Mouse (Mus musculus) hindbrain, embryonic 16.5 days (tissue): Measurements from ENCODE around the gene Chrm4. TPM values are rescaled to one million over a fixed set of nuclear protein-coding genes. Genes with fewer than 3 reads are reported as not detected.

Experiments
- ATAC-seq: fragments of 200-750 bp; cut with Nextera tagmentation; 2 replicates; pipeline ENCODE4 v1.8.0; 2017; ENCODE audit warnings: moderate TSS enrichment, moderate library complexity
- H3K27ac ChIP-seq: fragments of 300-500 bp; sonication (generic); 2 replicates; pipeline ENCODE4 v1.5.1; 2014; ENCODE audit warnings: low read depth, mild to moderate bottlenecking, control low read depth, low read length, moderate library complexity
- H3K27me3 ChIP-seq: fragments of 300-500 bp; sonication (generic); replicated peaks from 2 replicates; pipeline ENCODE4 v1.6.1; 2014; ENCODE audit warnings: low read length; ENCODE audit not compliant: control insufficient read depth, insufficient read depth
- H3K36me3 ChIP-seq: fragments of 300-500 bp; sonication (generic); 2 replicates; pipeline ENCODE4 v1.6.1; 2014; ENCODE audit warnings: mild to moderate bottlenecking, low read length, moderate library complexity, mixed read lengths; ENCODE audit not compliant: control insufficient read depth, insufficient read depth
- H3K4me1 ChIP-seq: fragments of 300-500 bp; sonication (generic); 2 replicates; pipeline ENCODE4 v1.6.1; 2014; ENCODE audit warnings: low read depth, low read length; ENCODE audit not compliant: control insufficient read depth, insufficient read depth
- H3K4me2 ChIP-seq: fragments of 300-500 bp; sonication (generic); 2 replicates; pipeline ENCODE4 v1.6.1; 2014; ENCODE audit warnings: mild to moderate bottlenecking, low read length, control low read depth, moderate library complexity
- H3K4me3 ChIP-seq: fragments of 300-500 bp; sonication (generic); 2 replicates; pipeline ENCODE4 v1.5.1; 2014; ENCODE audit warnings: mild to moderate bottlenecking, low read length, control low read depth, moderate library complexity
- H3K9ac ChIP-seq: fragments of 300-500 bp; sonication (generic); 2 replicates; pipeline ENCODE4 v1.6.1; 2014; ENCODE audit warnings: low read depth, mild to moderate bottlenecking, control low read depth, low read length, moderate library complexity
- H3K9me3 ChIP-seq: fragments of 300-500 bp; sonication (generic); 2 replicates; pipeline ENCODE4 v1.6.1; 2014; ENCODE audit warnings: mild to moderate bottlenecking, low read length, moderate library complexity; ENCODE audit not compliant: control insufficient read depth
- WGBS: fragments of 180-500 bp; shearing (Covaris S2); extraction: QIAGEN DNeasy Blood & Tissue Kit; methylation state at CpG from one replicate; pipeline ENCODE4 v1.1.7; 2014; 5-methylcytosine and 5-hydroxymethylcytosine counted together
- polyA plus RNA-seq: library from polyadenylated mRNA; unstranded; fragments of >200 nt; fragmentation: Nextera tagmentation; extraction: Ambion mirVana; gene quantifications from 2 replicates; pipeline ENCODE4 v1.2.1, GENCODE M21; 2015

Gene Chrm4
- polyA plus RNA-seq, 1 experiment from 2014 or later, result 1.5 TPM

- H3K4me1 ChIP-seq, result peaks cover 40% of the 10 kb centered on the region
- peak overlapping the region; percentile 23; the same call in 1 of the 2 replicates for H3K9ac ChIP-seq
- 42% methylated on average over 11 of the region's 11 CpGs for WGBS
- H3K27ac ChIP-seq, result peak overlapping the region; percentile 55
- ATAC-seq, result 0 out of 2 replicates have a peak, but pooled peaks have one; percentile 3
- H3K9me3 ChIP-seq, result no peaks in the 10 kb centered on the region
- H3K36me3 ChIP-seq, result no peaks in the 10 kb centered on the region
- no peak overlapping the region for H3K4me2 ChIP-seq
- no peak overlapping the region for H3K4me3 ChIP-seq
- no peaks in the 10 kb centered on the region for H3K27me3 ChIP-seq
These were observed 20.5 kb downstream of the Chrm4 start for GRCm38 (mm10) chr2:91947397-91948150.

- H3K9ac ChIP-seq, result no peak overlapping the region
- H3K4me1 ChIP-seq, result peaks cover 40% of the 10 kb centered on the region
- ATAC-seq, result no peak
- no peaks in the 10 kb centered on the region for H3K36me3 ChIP-seq
- H3K9me3 ChIP-seq, result no peaks in the 10 kb centered on the region
- no peak overlapping the region for H3K4me3 ChIP-seq
- peak overlapping the region; percentile 55 for H3K27ac ChIP-seq
- H3K4me2 ChIP-seq, result no peak overlapping the region
- H3K27me3 ChIP-seq, result no peaks in the 10 kb centered on the region
- WGBS, result 78% methylated on average over 6 of the region's 6 CpGs
These were observed 21.1 kb downstream of the Chrm4 start for GRCm38 (mm10) chr2:91948151-91948509.

DNA sequence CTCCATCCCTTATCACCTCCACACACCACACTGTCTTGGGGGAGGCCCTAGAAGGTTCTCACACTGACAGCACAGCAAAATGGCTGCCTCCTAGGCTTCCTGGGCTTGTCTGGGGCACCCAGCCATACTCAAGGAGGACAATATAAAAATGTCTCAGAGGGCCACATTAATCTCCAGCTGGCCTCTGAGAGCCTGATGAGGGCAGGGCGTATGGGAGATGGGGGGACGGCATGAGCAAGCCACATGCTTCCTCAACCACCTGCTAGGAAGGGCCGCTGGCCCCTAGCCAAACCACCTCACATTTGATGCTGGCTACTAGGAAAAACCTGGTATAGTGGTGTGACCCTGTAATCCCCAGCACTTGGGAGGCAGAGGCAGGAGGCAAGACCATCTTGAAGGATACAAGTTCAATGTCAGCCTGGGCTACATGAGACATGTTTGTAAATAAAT lies 21.8 kb downstream of the Chrm4 start:
- Histone ChIP-seq H3K27me3 (no peaks in the 10 kb centered on the region), H3K4me3 (no peak overlapping the region), H3K36me3 (no peaks in the 10 kb centered on the region), H3K9me3 (no peaks in the 10 kb centered on the region), H3K4me2 (no peak overlapping the region), H3K27ac (no peak overlapping the region), H3K9ac (no peak overlapping the region), H3K4me1 (peaks cover 40% of the 10 kb centered on the region)
- no peak for ATAC-seq
- 50% methylated on average over 3 of the region's 3 CpGs for WGBS

- Histone ChIP-seq H3K4me3 (no peak overlapping the region), H3K9ac (peak overlapping the region; percentile 47), H3K27me3 (no peaks in the 10 kb centered on the region), H3K36me3 (no peaks in the 10 kb centered on the region), H3K4me1 (peaks cover 36% of the 10 kb centered on the region), H3K4me2 (peak overlapping the region; percentile 12), H3K27ac (peak overlapping the region; percentile 66), H3K9me3 (no peaks in the 10 kb centered on the region)
- 60% methylated on average over 17 of the region's 17 CpGs for WGBS
- ATAC-seq, result peak; percentile 44
These were observed 22.6 kb downstream of the Chrm4 start for GRCm38 (mm10) chr2:91949411-91950274.

GRCm38 (mm10) chr2:91950275-91951085 lies 23.4 kb downstream of the Chrm4 start:
- peaks cover 37% of the 10 kb centered on the region for H3K4me1 ChIP-seq

DNA sequence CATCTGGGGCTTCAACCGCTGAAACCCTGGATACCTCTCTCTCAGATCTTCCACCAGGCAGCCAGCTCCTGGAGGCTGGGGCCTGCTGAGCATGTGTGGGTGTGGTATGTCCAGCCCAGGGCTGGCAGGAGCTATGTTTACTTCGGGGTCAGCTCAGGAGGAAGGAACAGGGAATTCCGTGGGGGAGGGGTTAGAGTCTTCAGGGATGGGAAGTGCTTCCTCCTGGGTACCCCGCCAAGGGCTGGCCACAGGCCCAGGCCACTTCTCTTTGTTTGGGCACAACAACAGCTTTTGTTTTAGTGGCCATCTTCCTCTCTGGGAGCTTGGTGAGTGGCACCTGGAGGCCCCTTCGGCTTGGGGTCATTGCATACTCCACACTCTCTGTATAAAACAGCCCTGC lies 26.8 kb downstream of the Chrm4 start:
- no peak overlapping the region for H3K27ac ChIP-seq
- ATAC-seq, result no peak

More at GRCm38 (mm10) chr2:91950275-91951085, 23.4 kb downstream of the Chrm4 start:
- Histone ChIP-seq H3K36me3 (no peaks in the 10 kb centered on the region), H3K9ac (peak overlapping the region; percentile 47; the same call in 1 of the 2 replicates), H3K27ac (peak overlapping the region; percentile 66), H3K4me2 (peak overlapping the region; percentile 12), H3K9me3 (no peaks in the 10 kb centered on the region), H3K4me3 (no peak overlapping the region), H3K27me3 (no peaks in the 10 kb centered on the region)
- 12% methylated on average over 15 of the region's 15 CpGs for WGBS
- ATAC-seq, result peak; percentile 44

GRCm38 (mm10) chr2:91955121-91955591 lies 28.1 kb downstream of the Chrm4 start:
- Histone ChIP-seq H3K27ac (no peak overlapping the region), H3K27me3 (no peaks in the 10 kb centered on the region), H3K4me1 (peaks cover 32% of the 10 kb centered on the region), H3K4me2 (no peak overlapping the region), H3K9me3 (no peaks in the 10 kb centered on the region), H3K4me3 (no peak overlapping the region), H3K9ac (no peak overlapping the region), H3K36me3 (no peaks in the 10 kb centered on the region)
- ATAC-seq, result no peak
- WGBS, result 76% methylated on average over 4 of the region's 4 CpGs

More for the DNA sequence above, 26.8 kb downstream of the Chrm4 start:
- Histone ChIP-seq H3K4me3 (no peak overlapping the region), H3K4me2 (no peak overlapping the region), H3K27me3 (no peaks in the 10 kb centered on the region), H3K9me3 (no peaks in the 10 kb centered on the region), H3K36me3 (no peaks in the 10 kb centered on the region), H3K9ac (no peak overlapping the region), H3K4me1 (peaks cover 33% of the 10 kb centered on the region)
- WGBS, result 15% methylated on average over 5 of the region's 5 CpGs

- Histone ChIP-seq H3K4me2 (no peak overlapping the region), H3K9ac (no peak overlapping the region), H3K9me3 (no peaks in the 10 kb centered on the region), H3K4me3 (no peak overlapping the region), H3K4me1 (peaks cover 27% of the 10 kb centered on the region), H3K27ac (no peak overlapping the region), H3K27me3 (no peaks in the 10 kb centered on the region), H3K36me3 (no peaks in the 10 kb centered on the region)
- no peak for ATAC-seq
- 89% methylated on average over 6 of the region's 6 CpGs for WGBS
These were observed 28.8 kb downstream of the Chrm4 start for GRCm38 (mm10) chr2:91955875-91956274.
